Mouse (Mus musculus) cortical plate, adult 2 months (tissue): ENCODE data around the gene Adamts3.

Experiments
- CTCF ChIP-seq: fragments of 200-500 bp; IDR thresholded peaks from 2 replicates; pipeline ENCODE4 v1.5.1; 2011; ENCODE audit warnings: mild to moderate bottlenecking, control low read depth, low read length; ENCODE audit not compliant: insufficient read depth; ENCODE audit errors: extremely low read depth
- POLR2A ChIP-seq: fragments of 200-500 bp; IDR thresholded peaks from 2 replicates; pipeline ENCODE4 v1.6.1; 2011; ENCODE audit warnings: mild to moderate bottlenecking, low read length, control low read depth; ENCODE audit not compliant: insufficient read depth; ENCODE audit errors: extremely low read depth

DNA sequence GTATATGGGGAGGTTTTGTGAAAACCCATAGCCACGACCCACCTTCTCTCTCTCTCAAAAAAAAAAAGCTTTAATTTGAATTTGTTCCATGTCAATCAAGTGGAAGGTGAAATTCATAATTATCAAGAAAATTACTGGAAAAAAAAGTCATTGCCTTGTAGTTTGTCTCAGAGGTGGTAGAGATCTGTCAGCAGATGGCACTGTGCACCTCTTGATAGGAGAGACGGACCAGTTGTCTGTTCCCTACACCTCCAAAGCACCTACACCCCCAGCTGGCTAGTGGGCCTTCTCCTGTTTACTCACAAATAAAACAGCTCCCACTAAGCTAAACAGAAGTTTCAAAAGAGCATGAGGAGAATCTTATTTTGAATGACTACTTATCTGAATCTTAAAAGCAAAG lies 168.6 kb downstream of the Adamts3 start:
- no peak for TF ChIP-seq POLR2A
- TF ChIP-seq CTCF = peak; percentile 58
